Mouse (Mus musculus) olfactory bulb, adult 2 months (tissue): ENCODE results near the gene Ano6.

Experiments
- CTCF ChIP-seq: fragments of 200-500 bp; IDR thresholded peaks from 2 replicates; pipeline ENCODE4 v1.5.1; 2012; ENCODE audit warnings: low read depth, mild to moderate bottlenecking, low read length, moderate library complexity; ENCODE audit not compliant: insufficient read depth
- POLR2A ChIP-seq: fragments of 200-500 bp; IDR thresholded peaks from 2 replicates; pipeline ENCODE4 v1.6.1; 2012; ENCODE audit warnings: mild to moderate bottlenecking, low read depth, low read length, moderate library complexity; ENCODE audit not compliant: insufficient read depth

DNA sequence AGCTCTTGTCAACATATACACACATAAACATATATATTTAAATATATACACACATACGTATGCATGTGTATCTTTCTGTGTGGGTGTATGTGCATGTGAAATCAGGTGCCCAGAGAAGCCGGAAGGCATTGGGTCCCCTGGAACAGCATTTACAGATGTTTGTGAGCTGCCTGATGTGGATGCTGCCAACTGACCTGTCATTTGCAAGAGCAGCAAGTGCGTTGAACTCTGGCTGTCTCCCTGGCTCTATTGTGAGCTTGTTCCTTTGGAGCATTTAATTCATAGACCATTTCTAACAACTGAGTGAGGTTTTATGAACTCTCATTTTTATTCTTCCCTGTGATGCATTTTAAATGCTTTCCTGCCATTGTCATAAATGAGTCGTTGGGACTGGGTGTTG lies 91.8 kb downstream of the Ano6 start:
- TF ChIP-seq POLR2A (no peak), CTCF (no peak)
